Mouse (Mus musculus) heart, embryonic 15.5 days (tissue): ENCODE measurements around the gene Rabgap1l. TPM values are rescaled to one million over a fixed set of nuclear protein-coding genes. Genes with fewer than 3 reads are reported as not detected.

Experiments used
- ATAC-seq: fragments of 200-750 bp; cut with Nextera tagmentation; replicated peaks from 2 replicates; pipeline ENCODE4 v1.8.0; 2017; ENCODE audit warnings: low read depth, moderate TSS enrichment; ENCODE audit not compliant: insufficient number of reproducible peaks, insufficient read depth, low FRiP score
- H3K27ac ChIP-seq: fragments of 300-500 bp; sonication (generic); 2 replicates; pipeline ENCODE4 v1.5.1; 2015; ENCODE audit warnings: mild to moderate bottlenecking, inconsistent platforms
- H3K27me3 ChIP-seq: fragments of 300-500 bp; sonication (generic); 2 replicates; pipeline ENCODE4 v1.6.1; 2015; ENCODE audit warnings: inconsistent platforms
- H3K36me3 ChIP-seq: fragments of 300-500 bp; sonication (generic); 2 replicates; pipeline ENCODE4 v1.6.1; 2015; ENCODE audit warnings: mild to moderate bottlenecking, inconsistent platforms
- H3K4me1 ChIP-seq: fragments of 300-500 bp; sonication (generic); replicated peaks from 2 replicates; pipeline ENCODE4 v1.6.1; 2015; ENCODE audit warnings: inconsistent platforms
- H3K4me2 ChIP-seq: fragments of 300-500 bp; sonication (generic); 2 replicates; pipeline ENCODE4 v1.6.1; 2015; ENCODE audit warnings: inconsistent platforms, mild to moderate bottlenecking, moderate library complexity
- H3K4me3 ChIP-seq: fragments of 300-500 bp; sonication (generic); 2 replicates; pipeline ENCODE4 v1.5.1; 2015; ENCODE audit warnings: mild to moderate bottlenecking, inconsistent platforms
- H3K9ac ChIP-seq: fragments of 300-500 bp; sonication (generic); 2 replicates; pipeline ENCODE4 v1.6.1; 2015; ENCODE audit warnings: mild to moderate bottlenecking, inconsistent platforms
- H3K9me3 ChIP-seq: fragments of 300-500 bp; sonication (generic); replicated peaks from 2 replicates; pipeline ENCODE4 v1.6.1; 2016; ENCODE audit warnings: inconsistent platforms
- WGBS: fragments of 180-500 bp; shearing (Covaris S2); methylation state at CpG from one replicate; pipeline ENCODE4 v1.1.7; 2015; ENCODE audit warnings: mixed read lengths; 5-methylcytosine and 5-hydroxymethylcytosine counted together
- polyA plus RNA-seq: library from polyadenylated mRNA; unstranded; fragments of >200 nt; fragmentation: Nextera tagmentation; extraction: Ambion mirVana; gene quantifications from 2 replicates; pipeline ENCODE4 v1.2.1, GENCODE M21; 2015

The Rabgap1l gene
- polyA plus RNA-seq, 1 experiment from 2014 or later: 79.1 TPM

DNA sequence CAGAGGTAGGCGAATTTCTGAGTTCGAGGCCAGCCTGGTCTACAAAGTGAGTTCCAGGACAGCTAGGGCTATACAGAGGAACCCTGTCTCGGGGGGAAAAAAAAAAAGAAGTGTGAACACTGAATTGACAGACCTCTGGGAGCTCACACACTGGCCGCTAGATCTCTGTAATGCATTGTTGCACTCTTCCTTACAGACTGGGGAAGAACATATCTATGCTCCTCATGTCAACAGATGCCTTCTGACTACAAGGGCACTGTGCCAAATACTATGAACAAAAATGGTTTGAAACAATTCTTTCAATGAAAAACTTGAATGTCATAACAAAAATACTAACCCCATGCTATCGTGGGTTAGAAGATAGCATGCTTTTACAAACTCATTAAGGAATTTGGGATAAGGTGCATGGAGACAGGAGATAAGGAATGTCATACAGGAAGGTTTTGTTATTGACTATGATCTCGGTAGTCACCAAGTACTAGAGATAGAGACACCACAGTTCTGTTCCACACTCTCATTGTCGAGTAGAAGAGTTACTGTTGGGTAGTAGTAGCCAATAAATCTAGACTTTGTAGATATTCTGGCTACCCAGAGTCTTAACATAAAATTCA, 519.8 kb downstream of the Rabgap1l start:
- H3K4me3 ChIP-seq: no peak overlapping the region
- ATAC-seq: no peak
- no peak overlapping the region for H3K4me2 ChIP-seq
- no peaks in the 10 kb centered on the region for H3K27me3 ChIP-seq
- WGBS: 49% methylated on average over 7 of the region's 7 CpGs
- H3K27ac ChIP-seq: no peak overlapping the region
- peaks cover 11% of the 10 kb centered on the region for H3K4me1 ChIP-seq
- no peaks in the 10 kb centered on the region for H3K36me3 ChIP-seq
- no peaks in the 10 kb centered on the region for H3K9me3 ChIP-seq
- no peak overlapping the region for H3K9ac ChIP-seq

DNA sequence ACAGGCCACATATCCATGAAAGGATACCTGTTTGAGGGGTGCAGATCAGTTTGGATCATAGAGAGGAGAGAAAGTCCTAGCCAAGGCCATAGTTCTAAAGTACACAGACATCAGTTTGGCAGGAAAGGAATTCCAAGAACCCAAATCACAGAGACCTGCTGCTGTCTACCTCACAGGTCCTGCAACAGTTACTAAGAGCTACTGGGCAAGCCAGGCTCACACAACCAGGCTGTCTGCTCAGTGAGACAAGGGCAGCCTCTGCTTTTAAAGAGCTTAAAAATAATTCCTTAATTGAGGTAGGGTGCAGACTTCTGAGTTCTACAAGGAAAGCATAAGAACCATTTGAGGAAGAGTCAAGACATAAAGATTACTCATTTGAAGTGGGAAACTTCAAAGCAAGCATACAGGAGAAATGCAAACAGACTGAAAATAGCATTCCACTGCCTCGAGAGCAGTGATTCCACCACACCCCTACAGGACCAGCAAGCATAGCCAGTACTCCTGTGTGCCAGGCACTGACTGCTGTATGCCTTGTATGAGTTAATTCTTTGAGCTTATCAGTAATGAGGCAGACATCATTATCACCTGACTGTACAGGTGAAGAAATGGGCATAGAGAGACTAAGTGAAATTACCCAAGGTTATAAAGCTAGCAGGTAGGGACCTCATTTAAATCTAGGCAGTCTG, 521.6 kb downstream of the Rabgap1l start:
- 0 out of 2 replicates have a peak, but pooled peaks have one; percentile 35 for ATAC-seq
- Histone ChIP-seq H3K4me1 (peaks cover 11% of the 10 kb centered on the region), H3K36me3 (no peaks in the 10 kb centered on the region), H3K4me3 (no peak overlapping the region), H3K27me3 (no peaks in the 10 kb centered on the region), H3K4me2 (no peak overlapping the region), H3K27ac (no peak overlapping the region; the same call in 1 of the 2 replicates), H3K9ac (no peak overlapping the region), H3K9me3 (no peaks in the 10 kb centered on the region)
- WGBS: 21% methylated on average over 1 of the region's 1 CpGs

DNA sequence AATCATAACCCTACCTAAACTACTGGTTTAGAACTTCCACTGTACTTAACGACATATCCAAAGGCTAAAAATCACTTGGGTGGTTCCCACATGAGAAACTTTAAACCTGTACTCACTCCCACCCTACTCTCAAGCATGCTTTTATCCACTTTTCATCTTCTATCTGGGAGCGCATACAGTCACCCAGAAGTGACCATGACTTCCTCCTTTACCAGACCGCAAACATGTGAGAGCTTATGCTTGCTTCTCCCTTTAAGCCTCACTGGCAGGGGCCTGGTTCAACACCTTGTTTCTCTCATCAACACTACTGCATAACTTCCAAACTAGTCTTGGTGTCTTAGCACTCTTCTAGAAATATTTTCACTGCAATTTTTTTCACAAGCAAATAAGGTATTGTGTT, 524.7 kb downstream of the Rabgap1l start:
- WGBS: 85% methylated on average over 3 of the region's 3 CpGs
- Histone ChIP-seq H3K4me1 (peaks cover 8% of the 10 kb centered on the region), H3K4me3 (no peak overlapping the region), H3K27ac (no peak overlapping the region), H3K4me2 (no peak overlapping the region), H3K9me3 (no peaks in the 10 kb centered on the region), H3K36me3 (no peaks in the 10 kb centered on the region), H3K27me3 (no peaks in the 10 kb centered on the region), H3K9ac (no peak overlapping the region)
- no peak for ATAC-seq

DNA sequence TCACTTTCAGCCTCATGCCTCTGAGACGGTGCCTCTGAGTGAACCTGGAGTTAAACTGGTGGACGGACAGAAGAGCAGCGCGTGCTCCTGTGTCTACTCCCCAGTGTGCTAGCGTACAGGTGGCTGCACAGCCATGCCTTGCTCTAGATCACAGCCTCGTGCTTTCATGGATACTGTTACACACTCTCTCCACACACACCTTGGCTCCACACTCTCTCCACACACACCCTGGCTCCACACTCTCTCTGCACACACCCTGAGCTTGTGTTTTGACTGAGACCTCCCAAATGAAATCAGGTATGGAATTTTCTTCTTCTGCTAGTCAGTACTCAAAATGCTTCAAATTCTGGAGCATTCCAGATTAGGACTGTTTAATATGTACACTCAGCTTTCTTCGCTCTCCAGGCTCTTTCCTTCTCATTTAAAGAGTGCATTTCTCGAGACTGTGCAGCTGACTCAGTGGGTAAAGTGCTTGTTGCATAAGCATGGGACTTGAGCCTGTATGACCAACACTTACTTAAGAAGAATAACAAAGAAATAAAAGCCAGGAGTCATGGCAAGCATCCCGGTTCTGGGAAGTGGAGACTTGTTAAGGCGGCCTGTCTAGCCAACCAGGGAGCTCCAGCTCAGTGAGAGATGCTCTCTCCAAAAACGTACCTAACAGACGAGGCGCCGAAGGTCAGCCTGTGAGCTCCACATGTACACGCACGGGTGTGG, 529.2 kb downstream of the Rabgap1l start:
- H3K9ac ChIP-seq: no peak overlapping the region
- H3K4me1 ChIP-seq: no peaks in the 10 kb centered on the region
- no peaks in the 10 kb centered on the region for H3K36me3 ChIP-seq
- H3K4me3 ChIP-seq: no peak overlapping the region
- ATAC-seq: no peak
- no peak overlapping the region for H3K27ac ChIP-seq
- H3K4me2 ChIP-seq: no peak overlapping the region
- 81% methylated on average over 16 of the region's 16 CpGs for WGBS
- H3K9me3 ChIP-seq: no peaks in the 10 kb centered on the region
- H3K27me3 ChIP-seq: no peaks in the 10 kb centered on the region

DNA sequence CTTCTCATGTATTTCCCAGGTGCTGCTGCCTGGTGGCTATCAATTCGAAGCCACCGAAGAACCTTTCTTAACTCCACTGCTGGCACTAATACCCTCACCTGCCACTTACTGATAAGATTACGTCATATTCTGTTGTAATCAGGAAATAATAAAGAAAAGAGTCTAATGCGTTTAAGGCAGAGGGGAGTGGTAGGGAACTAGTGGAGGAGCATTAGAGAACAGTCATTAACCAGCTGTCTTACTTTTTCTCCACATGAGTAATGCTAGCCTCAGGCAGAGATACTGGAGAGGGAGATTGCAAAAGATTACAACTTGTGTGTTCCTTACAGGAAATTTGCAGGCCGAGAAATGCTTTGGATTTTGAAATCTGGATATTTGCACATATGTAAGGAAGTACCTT, 530.0 kb downstream of the Rabgap1l start:
- H3K4me1 ChIP-seq: no peaks in the 10 kb centered on the region
- H3K27ac ChIP-seq: no peak overlapping the region
- no peak overlapping the region for H3K4me3 ChIP-seq
- WGBS: 81% methylated on average over 5 of the region's 5 CpGs
- no peak for ATAC-seq
- H3K9ac ChIP-seq: no peak overlapping the region
- H3K9me3 ChIP-seq: no peaks in the 10 kb centered on the region
- no peaks in the 10 kb centered on the region for H3K27me3 ChIP-seq
- no peaks in the 10 kb centered on the region for H3K36me3 ChIP-seq
- no peak overlapping the region for H3K4me2 ChIP-seq

DNA sequence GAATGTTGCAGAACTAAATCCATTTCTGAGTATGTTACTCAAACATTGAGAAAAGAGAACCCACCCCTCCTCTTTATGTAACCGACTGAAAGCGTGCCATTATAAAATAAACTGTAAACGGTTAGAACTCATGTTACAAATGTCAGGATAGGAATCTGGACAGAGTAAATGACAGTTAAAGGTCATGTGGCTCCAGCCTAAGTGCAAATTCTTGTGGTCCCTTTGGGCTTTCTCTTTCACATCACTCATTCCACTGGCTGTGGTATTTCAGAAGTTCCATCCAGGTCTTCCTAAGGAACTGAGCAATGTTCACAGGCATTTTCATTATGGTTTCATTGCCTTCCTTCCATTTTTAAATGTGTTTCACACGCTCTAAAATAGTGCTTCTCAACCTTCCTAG, 530.6 kb downstream of the Rabgap1l start:
- no peak for ATAC-seq

DNA sequence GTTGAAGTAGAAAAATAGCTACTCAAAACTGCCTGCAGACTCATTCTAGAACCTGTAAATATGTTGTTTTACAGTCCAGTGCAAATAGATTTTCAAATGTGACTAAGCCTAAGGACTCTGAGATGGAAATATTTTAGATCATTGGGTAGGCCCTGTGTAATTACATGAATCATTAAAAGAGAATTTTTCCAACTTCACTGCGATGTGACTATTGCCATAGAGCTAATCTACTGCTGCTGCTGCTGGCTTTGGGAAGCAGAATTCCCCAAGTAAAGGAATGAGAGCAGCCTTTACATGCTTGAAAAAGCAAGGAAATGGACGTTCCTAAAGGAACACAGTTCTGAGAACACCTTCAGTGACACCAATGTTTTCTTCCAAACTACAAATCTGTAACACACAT, 531.2 kb downstream of the Rabgap1l start:
- Histone ChIP-seq H3K27ac (no peak overlapping the region), H3K9me3 (no peaks in the 10 kb centered on the region), H3K4me1 (no peaks in the 10 kb centered on the region), H3K4me2 (no peak overlapping the region), H3K9ac (no peak overlapping the region), H3K27me3 (no peaks in the 10 kb centered on the region), H3K36me3 (peaks cover 1% of the 10 kb centered on the region; the same call in 1 of the 2 replicates), H3K4me3 (no peak overlapping the region)
- no peak for ATAC-seq
- 69% methylated on average over 2 of the region's 2 CpGs for WGBS

More for the DNA sequence above, 530.6 kb downstream of the Rabgap1l start:
- no peaks in the 10 kb centered on the region for H3K36me3 ChIP-seq
- no peaks in the 10 kb centered on the region for H3K4me1 ChIP-seq
- H3K9me3 ChIP-seq: no peaks in the 10 kb centered on the region
- H3K4me3 ChIP-seq: no peak overlapping the region
- 61% methylated on average over 4 of the region's 4 CpGs for WGBS
- H3K27me3 ChIP-seq: no peaks in the 10 kb centered on the region
- H3K27ac ChIP-seq: no peak overlapping the region
- no peak overlapping the region for H3K9ac ChIP-seq
- H3K4me2 ChIP-seq: no peak overlapping the region

DNA sequence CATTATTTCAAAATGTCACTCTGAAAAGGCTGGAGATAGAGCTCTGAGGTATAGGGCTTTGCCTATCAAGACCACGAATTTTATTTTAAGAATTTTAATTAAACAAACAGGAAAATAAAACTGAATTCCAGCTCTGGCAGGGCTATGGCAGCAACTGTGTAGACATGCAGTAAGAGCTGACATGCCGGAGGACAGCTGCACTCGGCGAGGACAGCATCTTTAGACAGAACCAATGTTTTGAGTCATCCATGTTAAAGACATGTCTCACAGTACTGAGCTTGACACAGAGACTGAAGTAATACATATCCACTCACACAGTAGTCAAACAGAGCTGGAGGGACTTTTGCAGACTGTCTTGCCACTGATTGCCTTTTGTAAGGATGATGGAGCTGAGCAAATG, 532.4 kb downstream of the Rabgap1l start:
- H3K36me3 ChIP-seq: peaks cover 10% of the 10 kb centered on the region; the same call in 1 of the 2 replicates
- H3K9me3 ChIP-seq: no peaks in the 10 kb centered on the region
- no peak overlapping the region for H3K9ac ChIP-seq
- no peaks in the 10 kb centered on the region for H3K4me1 ChIP-seq
- no peak overlapping the region for H3K4me3 ChIP-seq
- H3K4me2 ChIP-seq: no peak overlapping the region
- no peaks in the 10 kb centered on the region for H3K27me3 ChIP-seq
- WGBS: 77% methylated on average over 4 of the region's 4 CpGs
- ATAC-seq: no peak
- H3K27ac ChIP-seq: no peak overlapping the region

DNA sequence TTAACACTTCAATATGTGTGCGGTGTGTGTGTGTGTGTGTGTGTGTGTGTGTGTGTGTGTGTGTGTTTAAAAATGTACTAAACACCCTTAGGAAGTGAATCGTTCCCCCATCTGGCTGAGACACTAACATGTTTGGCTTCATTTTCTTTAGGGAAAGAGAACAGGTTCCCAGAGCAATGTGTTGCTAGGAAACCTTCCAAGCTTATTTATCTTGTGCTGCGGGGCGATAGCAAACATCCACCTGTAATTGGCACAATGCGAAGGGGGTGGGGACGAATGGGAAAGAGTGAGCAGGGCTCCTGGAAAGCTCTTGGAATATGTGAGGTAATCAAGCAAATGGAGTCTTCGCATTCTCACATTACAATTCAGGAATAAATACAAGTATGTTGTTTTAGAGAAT, 533.1 kb downstream of the Rabgap1l start:
- Histone ChIP-seq H3K9me3 (no peaks in the 10 kb centered on the region), H3K4me1 (no peaks in the 10 kb centered on the region), H3K27me3 (no peaks in the 10 kb centered on the region), H3K4me3 (no peak overlapping the region), H3K36me3 (peaks cover 10% of the 10 kb centered on the region; the same call in 1 of the 2 replicates), H3K9ac (no peak overlapping the region), H3K4me2 (no peak overlapping the region), H3K27ac (no peak overlapping the region)
- 57% methylated on average over 7 of the region's 7 CpGs for WGBS
- no peak for ATAC-seq

DNA sequence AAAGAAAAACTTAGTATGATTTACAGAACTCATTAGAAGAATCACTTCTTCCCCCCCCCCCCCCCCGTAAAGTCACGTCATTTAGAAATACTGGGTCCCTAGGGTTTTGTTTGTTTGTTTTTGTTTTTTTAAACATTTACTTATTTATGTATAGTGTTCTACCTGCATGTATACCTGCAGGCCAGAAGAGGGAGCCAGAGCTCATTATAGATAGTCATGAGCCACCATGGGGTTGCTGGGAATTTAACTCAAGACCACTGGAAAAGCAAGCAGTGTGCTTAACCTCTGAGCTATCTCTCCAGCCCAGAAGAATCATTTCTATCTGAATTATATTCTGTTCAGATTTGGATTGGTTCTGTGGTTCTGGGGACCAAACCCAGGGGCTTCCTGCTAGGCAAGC, 539.9 kb downstream of the Rabgap1l start:
- Histone ChIP-seq H3K4me1 (peaks cover 9% of the 10 kb centered on the region; the same call in 1 of the 2 replicates), H3K36me3 (peaks cover 10% of the 10 kb centered on the region; the same call in 1 of the 2 replicates), H3K4me2 (no peak overlapping the region), H3K27me3 (no peaks in the 10 kb centered on the region), H3K9me3 (no peaks in the 10 kb centered on the region), H3K27ac (no peak overlapping the region), H3K4me3 (no peak overlapping the region), H3K9ac (no peak overlapping the region)
- 75% methylated on average over 2 of the region's 2 CpGs for WGBS
- ATAC-seq: no peak

DNA sequence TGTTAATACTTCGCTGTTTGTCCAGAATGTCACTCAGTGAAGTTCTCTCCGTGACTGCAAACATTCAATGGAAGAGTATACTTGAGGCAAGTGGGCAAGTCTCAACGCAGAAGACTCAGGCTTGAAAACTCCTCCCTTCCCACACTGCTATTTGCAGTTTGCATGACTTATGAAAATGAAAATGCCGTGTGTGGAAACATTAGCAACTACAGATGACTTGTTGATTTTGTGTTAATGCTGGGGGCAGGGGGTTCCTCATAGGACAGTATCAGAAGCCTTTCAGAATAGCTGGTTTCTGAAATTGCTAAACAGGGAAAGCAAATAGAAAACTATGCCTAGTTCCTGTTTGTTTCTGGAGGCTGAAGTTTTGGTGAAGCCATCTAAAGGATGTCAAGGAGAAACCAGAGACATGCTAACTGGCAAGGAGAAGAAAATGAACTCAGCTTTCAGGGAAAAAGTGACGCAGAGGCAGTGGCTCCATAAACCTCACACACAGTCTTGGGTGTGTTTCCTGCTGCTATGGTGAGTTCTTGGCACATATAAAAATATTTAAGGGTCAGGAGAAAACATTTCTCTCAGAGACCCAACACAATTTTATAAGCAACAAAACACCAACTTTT, 541.5 kb downstream of the Rabgap1l start:
- Histone ChIP-seq H3K9ac (no peak overlapping the region), H3K36me3 (peaks cover 5% of the 10 kb centered on the region; the same call in 1 of the 2 replicates), H3K27ac (no peak overlapping the region), H3K9me3 (no peaks in the 10 kb centered on the region), H3K4me1 (peaks cover 12% of the 10 kb centered on the region), H3K27me3 (no peaks in the 10 kb centered on the region), H3K4me3 (no peak overlapping the region), H3K4me2 (no peak overlapping the region)
- no peak for ATAC-seq
- 65% methylated on average over 5 of the region's 5 CpGs for WGBS
